Mouse (Mus musculus) brown adipose tissue, adult 24 weeks (tissue): ENCODE data around the gene R3hdm1. TPM values are rescaled to one million over a fixed set of nuclear protein-coding genes. Genes with fewer than 3 reads are reported as not detected.
"Not testable (repeated sequence)": the region's sequence is repeated elsewhere in the genome, so short reads cannot be mapped to it uniquely, and the experiment has no call there.

Source experiments
- H3K27ac ChIP-seq: fragments of 200-500 bp; replicated peaks from 2 replicates; pipeline ENCODE4 v1.5.1; 2012; ENCODE audit warnings: low read depth, mild to moderate bottlenecking, low read length
- H3K4me1 ChIP-seq: fragments of 200-500 bp; 2 replicates; pipeline ENCODE4 v1.6.1; 2012; ENCODE audit warnings: low read length, mixed read lengths; ENCODE audit not compliant: control insufficient read depth, insufficient read depth, insufficient read length
- H3K4me3 ChIP-seq: fragments of 200-500 bp; 2 replicates; pipeline ENCODE4 v1.5.1; 2012; ENCODE audit warnings: low read depth, mild to moderate bottlenecking, low read length, moderate library complexity; ENCODE audit not compliant: insufficient read depth
- polyA plus RNA-seq: library from polyadenylated mRNA; stranded (reverse); fragments of >200 nt; gene quantifications from 2 replicates; pipeline ENCODE4 v1.2.4, GENCODE M21; 2012; ENCODE audit not compliant: missing spikeins, insufficient read depth, insufficient read length

R3hdm1 gene
- polyA plus RNA-seq, 1 experiment = 27.3 TPM

- Histone ChIP-seq H3K4me1 (no peaks in the 10 kb centered on the region), H3K4me3 (no peak overlapping the region), H3K27ac (no peak overlapping the region)
Observed at GRCm38 (mm10) chr1:128213261-128213660, 110.2 kb downstream of the R3hdm1 start.

GRCm38 (mm10) chr1:128221886-128222285 lies 118.8 kb downstream of the R3hdm1 start:
- no peak overlapping the region for H3K27ac ChIP-seq
- no peak overlapping the region for H3K4me3 ChIP-seq
- no peaks in the 10 kb centered on the region for H3K4me1 ChIP-seq

- H3K4me3 ChIP-seq = no peak overlapping the region
- no peak overlapping the region for H3K27ac ChIP-seq
- no peaks in the 10 kb centered on the region for H3K4me1 ChIP-seq
Observed at GRCm38 (mm10) chr1:128223304-128223703, 120.2 kb downstream of the R3hdm1 start.

GRCm38 (mm10) chr1:128235181-128235580 lies 132.1 kb downstream of the R3hdm1 start:
- Histone ChIP-seq H3K27ac (no peak overlapping the region), H3K4me1 (no peaks in the 10 kb centered on the region), H3K4me3 (no peak overlapping the region)

- peak within 1 kb of the TSS; percentile 89 for H3K27ac ChIP-seq
- peak within 1 kb of the TSS; percentile 85 for H3K4me3 ChIP-seq
- H3K4me1 ChIP-seq = 0 out of 2 replicates have a peak, but pooled peaks cover 2% of the 10 kb centered on the region
Observed at GRCm38 (mm10) chr1:128243627-128243995, 140.5 kb downstream of the R3hdm1 start, which contains the start of gene Ubxn4. Gene Ubxn4 (plus strand): TSS chr1:128243964.

- 0 out of 2 replicates have a peak, but pooled peaks cover 2% of the 10 kb centered on the region for H3K4me1 ChIP-seq
- peak overlapping the region; percentile 89 for H3K27ac ChIP-seq
- peak overlapping the region; percentile 85 for H3K4me3 ChIP-seq
Observed at GRCm38 (mm10) chr1:128243996-128244726, 141.1 kb downstream of the R3hdm1 start.

- H3K4me3 ChIP-seq = peak overlapping the region; percentile 85
- H3K27ac ChIP-seq = peak overlapping the region; percentile 89
- 0 out of 2 replicates have a peak, but pooled peaks cover 2% of the 10 kb centered on the region for H3K4me1 ChIP-seq
Observed at GRCm38 (mm10) chr1:128244727-128245355, 141.7 kb downstream of the R3hdm1 start.

- H3K4me1 ChIP-seq, H3K4me3 ChIP-seq, H3K27ac ChIP-seq: not testable (repeated sequence)
Observed at GRCm38 (mm10) chr1:128267061-128267460, 164.0 kb downstream of the R3hdm1 start.

GRCm38 (mm10) chr1:128270731-128271130 lies 167.6 kb downstream of the R3hdm1 start:
- Histone ChIP-seq H3K4me1 (no peaks in the 10 kb centered on the region), H3K4me3 (no peak overlapping the region), H3K27ac (no peak overlapping the region)

GRCm38 (mm10) chr1:128275908-128276307 lies 172.8 kb downstream of the R3hdm1 start:
- Histone ChIP-seq H3K27ac (no peak overlapping the region), H3K4me3 (no peak overlapping the region), H3K4me1 (no peaks in the 10 kb centered on the region)

- Histone ChIP-seq H3K4me3 (no peak overlapping the region), H3K27ac (no peak overlapping the region), H3K4me1 (no peaks in the 10 kb centered on the region)
Observed at GRCm38 (mm10) chr1:128278563-128278962, 175.5 kb downstream of the R3hdm1 start.

- no peak overlapping the region for H3K4me3 ChIP-seq
- no peaks in the 10 kb centered on the region for H3K4me1 ChIP-seq
Observed at GRCm38 (mm10) chr1:128281753-128282152, 178.7 kb downstream of the R3hdm1 start.

GRCm38 (mm10) chr1:128282924-128283323 lies 179.8 kb downstream of the R3hdm1 start:
- H3K4me1 ChIP-seq = no peaks in the 10 kb centered on the region
- H3K4me3 ChIP-seq = no peak overlapping the region

More at GRCm38 (mm10) chr1:128281753-128282152, 178.7 kb downstream of the R3hdm1 start:
- H3K27ac ChIP-seq = no peak overlapping the region

GRCm38 (mm10) chr1:128284157-128284690 lies 181.1 kb downstream of the R3hdm1 start:
- no peak overlapping the region for H3K27ac ChIP-seq
- H3K4me1 ChIP-seq = no peaks in the 10 kb centered on the region
- H3K4me3 ChIP-seq = no peak overlapping the region

More at GRCm38 (mm10) chr1:128282924-128283323, 179.8 kb downstream of the R3hdm1 start:
- H3K27ac ChIP-seq = no peak overlapping the region

- Histone ChIP-seq H3K27ac (no peak overlapping the region), H3K4me3 (no peak overlapping the region), H3K4me1 (no peaks in the 10 kb centered on the region)
Observed at GRCm38 (mm10) chr1:128285136-128285535, 182.0 kb downstream of the R3hdm1 start.
